Mouse (Mus musculus) hindbrain, embryonic 14.5 days (tissue): ENCODE measurements at regions not wholly inside any gene's neighbourhood (a gene's known extent, or its start where the extent isn't known, plus 50 kb on each side); places are given as distances from the start of the nearest gene placed in this dataset.

Experiments used
- ATAC-seq: fragments of 200-750 bp; cut with Nextera tagmentation; 2 replicates; pipeline ENCODE4 v1.8.0; 2017; ENCODE audit warnings: moderate number of reproducible peaks, mild to moderate bottlenecking, moderate TSS enrichment, moderate library complexity; ENCODE audit not compliant: low FRiP score
- DNase-seq: peaks from one replicate; pipeline ENCODE4 v3.0.0-alpha.2; 2015; ENCODE audit warnings: low spot score
- H3K27ac ChIP-seq: fragments of 300-500 bp; sonication (generic); 2 replicates; pipeline ENCODE4 v1.5.1; 2014; ENCODE audit warnings: mild to moderate bottlenecking, moderate library complexity
- H3K27me3 ChIP-seq: fragments of 300-500 bp; sonication (generic); 2 replicates; pipeline ENCODE4 v1.6.1; 2014; ENCODE audit warnings: mild to moderate bottlenecking, low read length, mixed read lengths; ENCODE audit not compliant: control insufficient read depth, insufficient read depth
- H3K36me3 ChIP-seq: fragments of 300-500 bp; sonication (generic); replicated peaks from 2 replicates; pipeline ENCODE4 v1.6.1; 2014; ENCODE audit not compliant: control insufficient read depth, insufficient read depth
- H3K4me1 ChIP-seq: fragments of 300-500 bp; sonication (generic); replicated peaks from 2 replicates; pipeline ENCODE4 v1.6.1; 2014; ENCODE audit warnings: antibody characterized with exemption, low read length, mixed read lengths; ENCODE audit not compliant: control insufficient read depth, insufficient read depth
- H3K4me2 ChIP-seq: fragments of 300-500 bp; sonication (generic); replicated peaks from 2 replicates; pipeline ENCODE4 v1.6.1; 2014; ENCODE audit warnings: mild to moderate bottlenecking, moderate library complexity
- H3K4me3 ChIP-seq: fragments of 300-500 bp; sonication (generic); replicated peaks from 2 replicates; pipeline ENCODE4 v1.5.1; 2014; ENCODE audit warnings: mild to moderate bottlenecking, low read length
- H3K9ac ChIP-seq: fragments of 300-500 bp; sonication (generic); 2 replicates; pipeline ENCODE4 v1.6.1; 2014
- H3K9me3 ChIP-seq: fragments of 300-500 bp; sonication (generic); 2 replicates; pipeline ENCODE4 v1.6.1; 2016; ENCODE audit warnings: low read length; ENCODE audit not compliant: control insufficient read depth
- WGBS: fragments of 180-500 bp; shearing (Covaris S2); extraction: QIAGEN DNeasy Blood & Tissue Kit; methylation state at CpG from one replicate; pipeline ENCODE4 v1.1.7; 2014; 5-methylcytosine and 5-hydroxymethylcytosine counted together

DNA sequence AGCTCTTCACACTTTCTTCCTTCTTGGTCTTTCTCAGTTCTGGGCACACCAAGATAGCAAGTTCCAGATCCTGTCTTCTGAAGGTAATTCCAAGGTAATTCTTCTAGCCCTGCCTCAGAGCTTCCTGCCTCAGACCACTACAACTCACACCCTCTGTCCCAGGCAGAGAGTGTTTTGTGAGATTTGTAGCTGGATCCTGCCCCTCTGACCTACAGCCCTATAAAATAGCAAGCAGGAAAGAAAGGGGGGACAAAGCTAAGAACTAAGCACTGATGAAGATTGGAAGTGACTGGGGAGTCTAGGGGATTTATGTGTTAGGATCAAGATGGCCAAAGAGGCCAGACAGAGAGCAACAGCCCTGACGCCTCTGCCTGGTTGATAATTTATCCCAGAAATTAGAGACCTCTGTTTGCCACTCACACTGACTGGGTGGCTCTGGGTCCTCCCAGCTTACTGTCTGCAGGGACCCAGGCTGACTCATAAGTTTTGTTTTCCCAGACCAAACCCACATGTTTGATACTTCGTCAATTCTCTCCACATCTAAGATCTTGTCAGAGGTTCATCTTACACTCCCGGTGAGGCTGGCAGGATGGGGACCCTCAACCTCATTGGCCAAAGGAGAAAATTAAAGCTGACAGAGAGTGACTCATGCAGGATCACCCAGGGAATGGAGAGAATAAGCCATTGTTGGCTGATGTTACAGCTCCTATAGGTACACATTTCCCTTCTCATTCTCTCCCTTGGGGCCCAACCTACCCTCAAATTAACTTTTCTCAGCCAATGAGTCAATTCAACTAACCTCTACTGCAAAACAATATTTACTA lies 84.8 kb upstream of the Trabd2b start:
- H3K36me3 ChIP-seq: no peaks in the 10 kb centered on the region
- ATAC-seq (no peak), DNase-seq (no peak)
- no peak overlapping the region for H3K4me2 ChIP-seq
- no peak overlapping the region for H3K4me3 ChIP-seq
- H3K27me3 ChIP-seq: no peaks in the 10 kb centered on the region
- H3K9me3 ChIP-seq: no peaks in the 10 kb centered on the region
- H3K4me1 ChIP-seq: no peaks in the 10 kb centered on the region
- 74% methylated on average over 3 of the region's 3 CpGs for WGBS
- H3K9ac ChIP-seq: no peak overlapping the region
- H3K27ac ChIP-seq: no peak overlapping the region

- H3K27ac ChIP-seq: no peak overlapping the region
- ATAC-seq (no peak), DNase-seq (no peak)
- H3K9ac ChIP-seq: no peak overlapping the region
- H3K36me3 ChIP-seq: no peaks in the 10 kb centered on the region
- H3K4me2 ChIP-seq: no peak overlapping the region
- H3K27me3 ChIP-seq: no peaks in the 10 kb centered on the region
- WGBS: 93% methylated on average over 1 of the region's 1 CpGs
- no peaks in the 10 kb centered on the region for H3K4me1 ChIP-seq
- H3K9me3 ChIP-seq: no peaks in the 10 kb centered on the region
- no peak overlapping the region for H3K4me3 ChIP-seq
Measured at GRCm38 (mm10) chr4:114329978-114330377, 76.5 kb upstream of the Trabd2b start.

DNA sequence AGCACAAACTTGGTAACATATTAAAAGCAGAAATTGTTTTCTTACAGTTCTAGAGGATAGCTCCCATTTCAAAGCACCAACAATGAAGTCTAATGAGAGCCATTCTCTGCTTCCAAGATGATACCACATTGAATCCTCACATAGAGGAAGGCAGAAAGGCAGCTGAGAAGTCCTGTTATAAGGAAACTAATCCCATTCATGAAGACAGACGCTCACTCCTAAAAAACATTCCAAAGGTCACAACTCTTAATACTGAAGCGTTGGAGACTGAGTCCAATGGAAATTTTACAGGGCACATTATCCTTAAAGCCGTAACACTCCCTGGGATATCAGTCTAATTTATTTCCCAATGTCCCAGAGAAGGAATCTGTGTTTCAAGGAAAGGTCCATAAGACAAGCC lies 75.4 kb upstream of the Trabd2b start:
- no peak for ATAC-seq
- no peak overlapping the region for H3K4me3 ChIP-seq
- H3K36me3 ChIP-seq: no peaks in the 10 kb centered on the region
- no peaks in the 10 kb centered on the region for H3K9me3 ChIP-seq
- DNase-seq: no peak
- no peak overlapping the region for H3K27ac ChIP-seq
- no peak overlapping the region for H3K4me2 ChIP-seq
- H3K4me1 ChIP-seq: no peaks in the 10 kb centered on the region
- no peaks in the 10 kb centered on the region for H3K27me3 ChIP-seq
- H3K9ac ChIP-seq: no peak overlapping the region
- 77% methylated on average over 3 of the region's 3 CpGs for WGBS

DNA sequence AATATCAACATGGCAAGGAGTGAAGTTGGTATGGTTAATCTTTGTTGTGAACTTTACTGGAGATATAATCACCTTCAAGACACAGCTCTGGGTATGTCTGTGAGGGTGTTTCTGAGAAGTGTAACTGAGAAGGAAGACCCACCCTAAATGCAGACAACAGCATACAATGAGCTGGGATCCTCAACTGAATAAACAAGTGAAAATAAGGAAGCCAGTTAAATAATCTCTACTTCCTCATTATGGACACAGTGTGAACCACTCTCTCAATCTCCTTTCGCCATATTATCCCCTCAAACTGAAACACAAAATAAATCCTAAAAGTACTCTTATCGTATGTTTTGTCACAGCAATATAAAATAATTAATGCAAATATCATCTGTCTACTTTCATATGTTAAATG lies 71.7 kb upstream of the Trabd2b start:
- no peaks in the 10 kb centered on the region for H3K4me1 ChIP-seq
- ATAC-seq: no peak
- WGBS: 87% methylated on average over 2 of the region's 2 CpGs
- no peaks in the 10 kb centered on the region for H3K36me3 ChIP-seq
- DNase-seq: no peak
- no peaks in the 10 kb centered on the region for H3K9me3 ChIP-seq
- no peak overlapping the region for H3K4me2 ChIP-seq
- no peak overlapping the region for H3K4me3 ChIP-seq
- no peaks in the 10 kb centered on the region for H3K27me3 ChIP-seq
- no peak overlapping the region for H3K27ac ChIP-seq
- no peak overlapping the region for H3K9ac ChIP-seq

- 70% methylated on average over 4 of the region's 4 CpGs for WGBS
- Histone ChIP-seq H3K36me3 (no peaks in the 10 kb centered on the region), H3K4me1 (no peaks in the 10 kb centered on the region), H3K9ac (no peak overlapping the region), H3K27me3 (no peaks in the 10 kb centered on the region), H3K4me3 (no peak overlapping the region), H3K27ac (no peak overlapping the region), H3K4me2 (no peak overlapping the region), H3K9me3 (no peaks in the 10 kb centered on the region)
- DNase-seq (no peak), ATAC-seq (no peak)
Measured at GRCm38 (mm10) chr4:114336029-114336746, 70.3 kb upstream of the Trabd2b start.

GRCm38 (mm10) chr4:114336747-114337090 lies 69.8 kb upstream of the Trabd2b start:
- no peak overlapping the region for H3K9ac ChIP-seq
- no peaks in the 10 kb centered on the region for H3K9me3 ChIP-seq
- 85% methylated on average over 1 of the region's 1 CpGs for whole genome bisulfite sequencing
- no peak overlapping the region for H3K27ac ChIP-seq
- no peak overlapping the region for H3K4me3 ChIP-seq
- H3K4me2 ChIP-seq: no peak overlapping the region
- ATAC-seq (no peak), DNase-seq (no peak)
- no peaks in the 10 kb centered on the region for H3K27me3 ChIP-seq
- H3K4me1 ChIP-seq: no peaks in the 10 kb centered on the region
- H3K36me3 ChIP-seq: no peaks in the 10 kb centered on the region

DNA sequence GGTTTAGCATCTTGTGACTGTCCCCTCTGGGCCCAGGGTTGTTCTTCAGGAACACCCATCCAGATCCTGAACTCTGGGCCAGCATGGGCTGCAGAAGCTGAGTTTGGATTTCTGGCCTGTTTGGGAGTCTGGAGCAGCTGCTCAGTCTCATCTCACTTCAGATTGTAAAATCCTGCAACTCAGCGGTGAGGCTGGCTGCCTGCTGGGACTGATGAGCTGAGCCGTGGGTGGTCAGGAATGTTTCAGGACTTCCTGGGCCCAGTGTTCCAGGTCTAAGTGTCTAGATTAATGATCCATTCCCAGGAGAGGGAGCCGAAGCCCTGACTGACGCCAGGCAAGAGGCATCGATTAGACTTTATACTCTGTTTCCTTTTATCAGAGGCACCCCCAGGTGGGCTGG lies 66.7 kb upstream of the Trabd2b start:
- H3K27ac ChIP-seq: no peak overlapping the region
- no peak overlapping the region for H3K9ac ChIP-seq
- H3K4me3 ChIP-seq: no peak overlapping the region
- ATAC-seq (no peak), DNase-seq (no peak)
- H3K27me3 ChIP-seq: no peaks in the 10 kb centered on the region
- no peak overlapping the region for H3K4me2 ChIP-seq
- no peaks in the 10 kb centered on the region for H3K36me3 ChIP-seq
- H3K4me1 ChIP-seq: no peaks in the 10 kb centered on the region
- no peaks in the 10 kb centered on the region for H3K9me3 ChIP-seq
- WGBS: 66% methylated on average over 5 of the region's 5 CpGs

- H3K27ac ChIP-seq: no peak overlapping the region
- 60% methylated on average over 1 of the region's 1 CpGs for WGBS
- H3K9me3 ChIP-seq: no peaks in the 10 kb centered on the region
- DNase-seq (no peak), ATAC-seq (no peak)
- H3K4me3 ChIP-seq: no peak overlapping the region
- no peak overlapping the region for H3K4me2 ChIP-seq
- H3K9ac ChIP-seq: no peak overlapping the region
- no peaks in the 10 kb centered on the region for H3K27me3 ChIP-seq
- no peaks in the 10 kb centered on the region for H3K4me1 ChIP-seq
- no peaks in the 10 kb centered on the region for H3K36me3 ChIP-seq
Measured at GRCm38 (mm10) chr4:114345154-114345553, 61.4 kb upstream of the Trabd2b start.

DNA sequence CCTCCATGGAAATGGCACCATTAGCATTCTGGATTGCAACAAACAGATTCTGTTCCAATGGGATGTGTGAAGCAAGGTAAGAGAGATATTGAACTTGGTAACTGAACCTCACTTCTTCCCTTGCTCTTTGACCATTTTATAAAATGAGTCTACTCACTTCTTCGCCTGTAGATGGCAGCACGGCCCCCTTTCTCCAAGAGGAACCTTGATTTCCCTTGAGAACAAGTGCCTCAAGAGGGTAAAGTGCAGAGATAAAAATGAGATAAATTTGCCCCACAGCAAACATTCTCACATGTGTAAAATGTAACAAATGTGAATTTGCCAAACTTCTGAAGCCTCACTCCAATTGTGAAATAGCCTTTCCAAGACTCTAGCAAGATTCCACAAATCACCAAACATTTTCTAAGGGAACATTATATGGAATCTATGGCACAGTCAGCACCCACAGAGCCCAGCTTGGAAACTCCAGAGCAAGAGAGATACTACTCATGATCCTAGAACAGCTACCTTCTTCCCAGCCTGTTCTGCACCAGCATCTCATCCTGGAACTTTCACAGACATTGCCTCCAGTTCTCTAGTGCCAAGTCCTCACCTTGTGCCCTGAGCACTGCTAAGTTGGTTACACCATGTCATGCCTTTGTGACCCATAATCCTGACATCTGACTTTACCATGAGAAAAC lies 60.3 kb upstream of the Trabd2b start:
- no peaks in the 10 kb centered on the region for H3K4me1 ChIP-seq
- no peaks in the 10 kb centered on the region for H3K27me3 ChIP-seq
- no peak overlapping the region for H3K4me2 ChIP-seq
- no peaks in the 10 kb centered on the region for H3K36me3 ChIP-seq
- ATAC-seq (no peak), DNase-seq (peak; percentile 65)
- no peak overlapping the region for H3K27ac ChIP-seq
- H3K4me3 ChIP-seq: no peak overlapping the region
- 0% methylated on average over 2 of the region's 2 CpGs for WGBS
- no peaks in the 10 kb centered on the region for H3K9me3 ChIP-seq
- no peak overlapping the region for H3K9ac ChIP-seq
